Mouse (Mus musculus) lung, embryonic 16.5 days (tissue): Measurements from ENCODE around the gene Ppp1r14d. TPM values are rescaled to one million over a fixed set of nuclear protein-coding genes. Genes with fewer than 3 reads are reported as not detected.

ENCODE experiments used
- ATAC-seq: fragments of 200-750 bp; cut with Nextera tagmentation; 2 replicates; pipeline ENCODE4 v1.8.0; 2017; ENCODE audit warnings: low read depth, mild to moderate bottlenecking, moderate library complexity
- H3K27ac ChIP-seq: fragments of 300-500 bp; sonication (generic); 2 replicates; pipeline ENCODE4 v1.5.1; 2014; ENCODE audit warnings: mild to moderate bottlenecking, control low read depth, low read length
- H3K27me3 ChIP-seq: fragments of 300-500 bp; sonication (generic); 2 replicates; pipeline ENCODE4 v1.6.1; 2014; ENCODE audit warnings: low read depth, low read length, mixed read lengths; ENCODE audit not compliant: control insufficient read depth, insufficient read depth
- H3K36me3 ChIP-seq: fragments of 300-500 bp; sonication (generic); 2 replicates; pipeline ENCODE4 v1.6.1; 2014; ENCODE audit warnings: low read length; ENCODE audit not compliant: control insufficient read depth, insufficient read depth
- H3K4me1 ChIP-seq: fragments of 300-500 bp; sonication (generic); replicated peaks from 2 replicates; pipeline ENCODE4 v1.6.1; 2014; ENCODE audit warnings: low read length, mixed read lengths; ENCODE audit not compliant: control insufficient read depth, insufficient read depth
- H3K4me2 ChIP-seq: fragments of 300-500 bp; sonication (generic); 2 replicates; pipeline ENCODE4 v1.6.1; 2014; ENCODE audit warnings: low read depth, low read length, control low read depth
- H3K4me3 ChIP-seq: fragments of 300-500 bp; sonication (generic); 2 replicates; pipeline ENCODE4 v1.5.1; 2014; ENCODE audit warnings: mild to moderate bottlenecking, low read length, control low read depth
- H3K9ac ChIP-seq: fragments of 300-500 bp; sonication (generic); 2 replicates; pipeline ENCODE4 v1.6.1; 2014; ENCODE audit warnings: low read length, control low read depth
- H3K9me3 ChIP-seq: fragments of 300-500 bp; sonication (generic); 2 replicates; pipeline ENCODE4 v1.6.1; 2016; ENCODE audit warnings: low read length; ENCODE audit not compliant: control insufficient read depth
- WGBS: fragments of 180-500 bp; shearing (Covaris S2); extraction: QIAGEN DNeasy Blood & Tissue Kit; methylation state at CpG from one replicate; pipeline ENCODE4 v1.1.7; 2014; 5-methylcytosine and 5-hydroxymethylcytosine counted together
- polyA plus RNA-seq: library from polyadenylated mRNA; unstranded; fragments of >200 nt; fragmentation: Nextera tagmentation; extraction: Ambion mirVana; gene quantifications from 2 replicates; pipeline ENCODE4 v1.2.1, GENCODE M21; 2015

The Ppp1r14d gene
- polyA plus RNA-seq, 1 experiment from 2014 or later, result 0.73 TPM

GRCm38 (mm10) chr2:119203871-119204460, 25.7 kb downstream of the Ppp1r14d start:
- ATAC-seq, result no peak
- H3K36me3 ChIP-seq, result no peaks in the 10 kb centered on the region
- no peak overlapping the region for H3K4me2 ChIP-seq
- no peaks in the 10 kb centered on the region for H3K27me3 ChIP-seq
- WGBS, result 59% methylated on average over 4 of the region's 4 CpGs
- H3K9me3 ChIP-seq, result no peaks in the 10 kb centered on the region
- peak overlapping the region; percentile 11; the same call in 1 of the 2 replicates for H3K27ac ChIP-seq
- H3K4me1 ChIP-seq, result peaks cover 14% of the 10 kb centered on the region
- no peak overlapping the region for H3K4me3 ChIP-seq
- H3K9ac ChIP-seq, result no peak overlapping the region

DNA sequence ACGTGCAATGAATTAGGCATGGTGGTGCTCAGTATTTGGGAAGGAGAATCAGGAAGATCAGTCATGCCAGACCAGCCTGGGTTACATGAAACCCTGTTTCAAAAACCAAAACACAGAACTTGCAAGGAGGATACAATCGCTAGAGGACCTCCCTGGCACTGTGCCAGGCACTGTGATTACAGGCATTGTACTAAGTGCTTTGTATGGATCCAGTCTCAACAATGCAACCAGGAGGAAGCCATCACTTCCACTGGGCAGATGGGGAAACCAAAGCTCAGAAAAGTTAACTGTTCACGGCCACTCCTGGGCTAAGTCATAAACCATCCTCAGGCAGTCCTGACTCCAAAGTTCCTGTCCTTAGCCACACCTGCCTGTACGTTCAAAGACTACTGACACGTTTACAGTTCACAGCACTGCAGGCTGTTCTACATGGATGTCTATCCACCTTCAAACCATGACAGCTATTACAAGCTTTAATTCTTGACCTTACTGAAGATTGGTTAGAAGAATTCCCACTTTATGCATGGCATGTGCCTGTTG, 26.7 kb downstream of the Ppp1r14d start:
- H3K27ac ChIP-seq, result 0 out of 2 replicates have a peak overlapping the region, but pooled peaks have one; percentile 34
- 0 out of 2 replicates have a peak, but pooled peaks have one; percentile 40 for ATAC-seq

DNA sequence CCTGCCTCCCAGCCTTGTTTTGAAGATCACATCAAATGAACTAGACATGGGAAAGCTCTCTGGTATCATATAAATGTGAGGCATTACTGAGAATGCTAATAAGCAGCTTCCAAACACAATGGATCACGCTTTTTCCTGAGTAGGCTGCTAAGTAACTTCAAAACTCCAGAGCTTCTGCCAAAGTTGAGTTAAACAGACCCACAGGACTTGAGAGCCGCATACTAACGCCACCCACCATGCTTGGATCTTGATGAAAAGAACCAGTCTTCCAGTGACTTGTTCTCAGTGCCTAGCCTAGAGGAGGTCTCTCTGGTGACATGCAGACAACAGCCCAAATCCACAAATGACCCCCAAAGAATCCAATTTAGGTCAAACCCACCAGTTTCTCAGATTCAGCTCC, 30.8 kb downstream of the Ppp1r14d start:
- Histone ChIP-seq H3K27ac (no peak overlapping the region), H3K27me3 (no peaks in the 10 kb centered on the region), H3K4me3 (no peak overlapping the region), H3K4me2 (no peak overlapping the region), H3K4me1 (peaks cover 11% of the 10 kb centered on the region), H3K9ac (no peak overlapping the region), H3K36me3 (no peaks in the 10 kb centered on the region), H3K9me3 (no peaks in the 10 kb centered on the region)
- WGBS, result 63% methylated on average over 3 of the region's 3 CpGs
- ATAC-seq, result no peak

More for the DNA sequence above, 26.7 kb downstream of the Ppp1r14d start:
- no peak overlapping the region for H3K9ac ChIP-seq
- WGBS, result 37% methylated on average over 5 of the region's 5 CpGs
- no peaks in the 10 kb centered on the region for H3K36me3 ChIP-seq
- no peaks in the 10 kb centered on the region for H3K9me3 ChIP-seq
- no peak overlapping the region for H3K4me3 ChIP-seq
- H3K4me1 ChIP-seq, result peaks cover 14% of the 10 kb centered on the region
- H3K4me2 ChIP-seq, result no peak overlapping the region
- H3K27me3 ChIP-seq, result no peaks in the 10 kb centered on the region

DNA sequence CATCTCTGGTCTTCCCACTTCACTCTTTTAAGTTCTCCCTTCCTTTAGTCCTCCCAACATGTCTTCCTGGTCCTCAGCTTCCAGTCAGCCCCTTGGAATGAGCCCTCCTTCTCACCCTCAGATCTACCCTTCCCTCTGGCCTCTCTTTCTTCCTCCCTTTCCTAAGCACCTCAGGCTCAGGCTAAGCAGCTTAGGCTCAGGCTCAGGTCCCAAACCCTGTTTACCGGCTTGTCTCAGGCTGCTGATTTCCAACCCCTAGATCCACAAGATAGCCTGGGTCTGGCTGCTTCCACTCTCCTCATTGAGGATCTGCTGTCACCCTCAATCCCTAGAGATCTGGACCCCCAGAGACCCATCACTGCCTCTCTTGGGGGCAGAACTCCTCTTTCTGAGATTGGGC, 31.7 kb downstream of the Ppp1r14d start:
- Histone ChIP-seq H3K9me3 (no peaks in the 10 kb centered on the region), H3K27me3 (no peaks in the 10 kb centered on the region), H3K27ac (no peak overlapping the region), H3K4me3 (no peak overlapping the region), H3K9ac (no peak overlapping the region), H3K36me3 (no peaks in the 10 kb centered on the region), H3K4me2 (no peak overlapping the region), H3K4me1 (peaks cover 6% of the 10 kb centered on the region)
- no peak for ATAC-seq
- 39% methylated on average over 1 of the region's 1 CpGs for WGBS

- H3K4me2 ChIP-seq, result no peak overlapping the region
- WGBS, result 63% methylated on average over 1 of the region's 1 CpGs
- no peak for ATAC-seq
- no peak overlapping the region for H3K27ac ChIP-seq
- H3K4me1 ChIP-seq, result peaks cover under 1% of the 10 kb centered on the region
- H3K36me3 ChIP-seq, result no peaks in the 10 kb centered on the region
- no peak overlapping the region for H3K9ac ChIP-seq
- no peaks in the 10 kb centered on the region for H3K27me3 ChIP-seq
- H3K4me3 ChIP-seq, result no peak overlapping the region
- H3K9me3 ChIP-seq, result no peaks in the 10 kb centered on the region
Measured at GRCm38 (mm10) chr2:119197493-119197892, 32.2 kb downstream of the Ppp1r14d start.

- 41% methylated on average over 4 of the region's 4 CpGs for WGBS
- 0 out of 2 replicates have a peak, but pooled peaks have one; percentile 31 for ATAC-seq
- Histone ChIP-seq H3K4me1 (no peaks in the 10 kb centered on the region; the same call in 1 of the 2 replicates), H3K9ac (no peak overlapping the region), H3K36me3 (no peaks in the 10 kb centered on the region), H3K27me3 (no peaks in the 10 kb centered on the region), H3K4me3 (no peak overlapping the region), H3K27ac (no peak overlapping the region), H3K9me3 (no peaks in the 10 kb centered on the region), H3K4me2 (no peak overlapping the region)
Measured at GRCm38 (mm10) chr2:119196316-119197108, 33.2 kb downstream of the Ppp1r14d start.

- WGBS, result 91% methylated on average over 5 of the region's 5 CpGs
- H3K27ac ChIP-seq, result no peak overlapping the region
Measured at GRCm38 (mm10) chr2:119194140-119194539, 35.6 kb downstream of the Ppp1r14d start.

DNA sequence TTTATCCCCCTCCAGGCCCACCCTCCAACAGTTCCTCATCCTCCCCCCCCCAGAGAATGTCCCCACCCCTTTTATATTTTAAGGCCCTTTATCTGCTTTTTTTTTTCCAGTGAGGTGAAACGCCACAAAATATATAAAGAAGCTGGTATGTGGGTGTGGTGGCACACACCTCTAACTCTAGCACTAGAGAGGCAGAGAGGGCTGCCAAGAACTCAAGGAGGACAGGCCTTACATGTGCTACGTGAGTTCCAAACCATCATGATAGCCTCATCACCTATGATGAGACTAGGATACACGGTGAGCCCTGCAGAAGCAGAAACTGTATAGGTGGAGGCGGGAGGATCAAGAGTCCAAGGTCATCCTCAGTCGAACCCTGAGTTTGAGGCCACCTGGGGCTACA, 38.7 kb downstream of the Ppp1r14d start:
- H3K4me1 ChIP-seq, result peaks cover 3% of the 10 kb centered on the region
- peak overlapping the region; percentile 39 for H3K27ac ChIP-seq
- no peak overlapping the region for H3K9ac ChIP-seq
- peak; percentile 65; the same call in 1 of the 2 replicates for ATAC-seq
- no peaks in the 10 kb centered on the region for H3K9me3 ChIP-seq
- no peak overlapping the region for H3K4me2 ChIP-seq
- no peaks in the 10 kb centered on the region for H3K36me3 ChIP-seq
- H3K27me3 ChIP-seq, result no peaks in the 10 kb centered on the region
- WGBS, result 67% methylated on average over 5 of the region's 5 CpGs
- no peak overlapping the region for H3K4me3 ChIP-seq

More at GRCm38 (mm10) chr2:119194140-119194539, 35.6 kb downstream of the Ppp1r14d start:
- Histone ChIP-seq H3K4me2 (no peak overlapping the region), H3K9ac (no peak overlapping the region), H3K4me1 (peaks cover 2% of the 10 kb centered on the region), H3K27me3 (no peaks in the 10 kb centered on the region), H3K36me3 (no peaks in the 10 kb centered on the region), H3K9me3 (no peaks in the 10 kb centered on the region), H3K4me3 (no peak overlapping the region)
- ATAC-seq, result no peak

- peak; percentile 85 for ATAC-seq
- H3K9ac ChIP-seq, result peak overlapping the region; percentile 12; the same call in 1 of the 2 replicates
- H3K27ac ChIP-seq, result no peak overlapping the region
- H3K27me3 ChIP-seq, result no peaks in the 10 kb centered on the region
- H3K36me3 ChIP-seq, result no peaks in the 10 kb centered on the region
- H3K4me3 ChIP-seq, result peak overlapping the region; percentile 41
- 6% methylated on average over 15 of the region's 15 CpGs for WGBS
- H3K4me2 ChIP-seq, result peak overlapping the region; percentile 64
- no peaks in the 10 kb centered on the region for H3K9me3 ChIP-seq
- peaks cover 3% of the 10 kb centered on the region for H3K4me1 ChIP-seq
Measured at GRCm38 (mm10) chr2:119189029-119189710, 40.5 kb downstream of the Ppp1r14d start.
